Mouse (Mus musculus) stomach, postnatal 0 days (tissue): ENCODE data around the gene Draxin. TPM values are rescaled to one million over a fixed set of nuclear protein-coding genes. Genes with fewer than 3 reads are reported as not detected.
A peak's percentile ranks its signal among the peaks of the same experiment; 100 is the strongest.

Experiments used
- ATAC-seq: fragments of 200-750 bp; cut with Nextera tagmentation; 2 replicates; pipeline ENCODE4 v1.8.0; 2017; ENCODE audit not compliant: low FRiP score, low TSS enrichment
- DNase-seq: peaks from one replicate; pipeline ENCODE4 v3.0.0-alpha.2; 2016; ENCODE audit warnings: low spot score
- H3K27ac ChIP-seq: fragments of 300-500 bp; sonication (generic); replicated peaks from 2 replicates; pipeline ENCODE4 v1.5.1; 2014; ENCODE audit warnings: mild to moderate bottlenecking, control low read depth
- H3K27me3 ChIP-seq: fragments of 300-500 bp; sonication (generic); 2 replicates; pipeline ENCODE4 v1.6.1; 2014; ENCODE audit warnings: low read length; ENCODE audit not compliant: control insufficient read depth, insufficient read depth
- H3K36me3 ChIP-seq: fragments of 300-500 bp; sonication (generic); 2 replicates; pipeline ENCODE4 v1.6.1; 2014; ENCODE audit warnings: low read length, mixed read lengths; ENCODE audit not compliant: control insufficient read depth, insufficient read depth
- H3K4me1 ChIP-seq: fragments of 300-500 bp; sonication (generic); replicated peaks from 2 replicates; pipeline ENCODE4 v1.6.1; 2014; ENCODE audit warnings: antibody characterized with exemption; ENCODE audit not compliant: control insufficient read depth, insufficient read depth
- H3K4me2 ChIP-seq: fragments of 300-500 bp; sonication (generic); replicated peaks from 2 replicates; pipeline ENCODE4 v1.6.1; 2014; ENCODE audit warnings: low read depth, mild to moderate bottlenecking, control low read depth, moderate library complexity
- H3K4me3 ChIP-seq: fragments of 300-500 bp; sonication (generic); 2 replicates; pipeline ENCODE4 v1.5.1; 2014; ENCODE audit warnings: low read depth, low read length, control low read depth
- H3K9ac ChIP-seq: fragments of 300-500 bp; sonication (generic); 2 replicates; pipeline ENCODE4 v1.6.1; 2014; ENCODE audit warnings: mild to moderate bottlenecking, low read length, control low read depth, mixed read lengths
- H3K9me3 ChIP-seq: fragments of 300-500 bp; sonication (generic); 2 replicates; pipeline ENCODE4 v1.6.1; 2016; ENCODE audit warnings: low read length; ENCODE audit not compliant: control insufficient read depth
- CTCF ChIP-seq: IDR thresholded peaks from 2 replicates; pipeline ENCODE4 v1.5.1; 2016; ENCODE audit warnings: antibody characterized with exemption, low read depth, mild to moderate bottlenecking, moderate library complexity
- EP300 ChIP-seq: optimal IDR thresholded peaks from 2 replicates; pipeline ENCODE3; 2016; ENCODE audit warnings: antibody characterized with exemption
- whole genome bisulfite sequencing: fragments of 180-500 bp; shearing (Covaris S2); extraction: QIAGEN DNeasy Blood & Tissue Kit; methylation state at CpG from one replicate; pipeline ENCODE4 v1.1.7; 2014; 5-methylcytosine and 5-hydroxymethylcytosine counted together
- polyA plus RNA-seq: library from polyadenylated mRNA; unstranded; fragments of >200 nt; fragmentation: Nextera tagmentation; extraction: Ambion mirVana; gene quantifications from 2 replicates; pipeline ENCODE4 v1.2.1, GENCODE M21; 2015

The Draxin gene
- polyA plus RNA-seq, 1 experiment from 2014 or later, result not detected

GRCm38 (mm10) chr4:148074521-148075189 is 55.8 kb downstream of the Draxin start:
- no peaks in the 10 kb centered on the region for H3K36me3 ChIP-seq
- H3K4me2 ChIP-seq, result peak overlapping the region; percentile 53
- WGBS, result 37% methylated on average over 17 of the region's 17 CpGs
- H3K9me3 ChIP-seq, result no peaks in the 10 kb centered on the region
- H3K4me3 ChIP-seq, result peak overlapping the region; percentile 29
- no peaks in the 10 kb centered on the region for H3K27me3 ChIP-seq
- no peak overlapping the region for H3K27ac ChIP-seq
- peak; percentile 48 for ATAC-seq
- DNase-seq, result peak; percentile 46
- H3K4me1 ChIP-seq, result no peaks in the 10 kb centered on the region
- H3K9ac ChIP-seq, result peak overlapping the region; percentile 35; the same call in 1 of the 2 replicates
- TF ChIP-seq EP300 (no peak), CTCF (peak; percentile 66)

- no peaks in the 10 kb centered on the region for H3K4me1 ChIP-seq
- ATAC-seq (peak; percentile 22; the same call in 1 of the 2 replicates), DNase-seq (no peak)
- H3K36me3 ChIP-seq, result no peaks in the 10 kb centered on the region
- no peak overlapping the region for H3K4me3 ChIP-seq
- no peak overlapping the region for H3K27ac ChIP-seq
- H3K4me2 ChIP-seq, result no peak overlapping the region
- H3K27me3 ChIP-seq, result no peaks in the 10 kb centered on the region
- H3K9ac ChIP-seq, result no peak overlapping the region
- no peak for TF ChIP-seq CTCF
- TF ChIP-seq EP300, result no peak
- WGBS, result 60% methylated on average over 5 of the region's 5 CpGs
- H3K9me3 ChIP-seq, result no peaks in the 10 kb centered on the region
These were observed 59.0 kb downstream of the Draxin start for GRCm38 (mm10) chr4:148071508-148071907.

GRCm38 (mm10) chr4:148069602-148070218 is 60.8 kb downstream of the Draxin start:
- Histone ChIP-seq H3K27ac (no peak overlapping the region), H3K4me2 (no peak overlapping the region), H3K4me3 (no peak overlapping the region), H3K36me3 (no peaks in the 10 kb centered on the region), H3K9ac (no peak overlapping the region), H3K4me1 (no peaks in the 10 kb centered on the region), H3K27me3 (no peaks in the 10 kb centered on the region), H3K9me3 (no peaks in the 10 kb centered on the region)
- ATAC-seq (no peak), DNase-seq (no peak)
- TF ChIP-seq CTCF (no peak), EP300 (no peak)
- 83% methylated on average over 9 of the region's 9 CpGs for WGBS

- Histone ChIP-seq H3K4me1 (no peaks in the 10 kb centered on the region), H3K27me3 (no peaks in the 10 kb centered on the region), H3K9me3 (no peaks in the 10 kb centered on the region), H3K27ac (no peak overlapping the region), H3K4me2 (no peak overlapping the region), H3K4me3 (no peak overlapping the region), H3K9ac (no peak overlapping the region), H3K36me3 (no peaks in the 10 kb centered on the region)
- no peak for TF ChIP-seq CTCF
- TF ChIP-seq EP300, result no peak
- DNase-seq (no peak), ATAC-seq (no peak)
- WGBS, result 87% methylated on average over 8 of the region's 8 CpGs
These were observed 63.2 kb downstream of the Draxin start for GRCm38 (mm10) chr4:148067346-148067745.

GRCm38 (mm10) chr4:148066401-148066744 is 64.1 kb downstream of the Draxin start:
- DNase-seq (no peak), ATAC-seq (peak; percentile 7; the same call in 1 of the 2 replicates)
- H3K27me3 ChIP-seq, result no peaks in the 10 kb centered on the region
- H3K4me3 ChIP-seq, result no peak overlapping the region
- no peaks in the 10 kb centered on the region for H3K36me3 ChIP-seq
- no peak overlapping the region for H3K4me2 ChIP-seq
- WGBS, result 54% methylated on average over 9 of the region's 9 CpGs
- TF ChIP-seq EP300 (no peak), CTCF (no peak)
- H3K27ac ChIP-seq, result no peak overlapping the region
- H3K4me1 ChIP-seq, result no peaks in the 10 kb centered on the region
- no peaks in the 10 kb centered on the region for H3K9me3 ChIP-seq
- no peak overlapping the region for H3K9ac ChIP-seq

GRCm38 (mm10) chr4:148065702-148066400 is 64.6 kb downstream of the Draxin start:
- WGBS, result 41% methylated on average over 6 of the region's 6 CpGs
- Histone ChIP-seq H3K36me3 (no peaks in the 10 kb centered on the region), H3K4me1 (no peaks in the 10 kb centered on the region), H3K27ac (no peak overlapping the region), H3K9ac (no peak overlapping the region), H3K4me2 (no peak overlapping the region), H3K4me3 (no peak overlapping the region), H3K27me3 (no peaks in the 10 kb centered on the region), H3K9me3 (no peaks in the 10 kb centered on the region)
- DNase-seq (no peak), ATAC-seq (no peak)
- no peak for TF ChIP-seq EP300
- TF ChIP-seq CTCF, result peak; percentile 50
